Mouse (Mus musculus) hindbrain, embryonic 15.5 days (tissue): ENCODE results near the gene Erg. TPM values are rescaled to one million over a fixed set of nuclear protein-coding genes. Genes with fewer than 3 reads are reported as not detected.

Experiments used
- ATAC-seq: fragments of 200-750 bp; cut with Nextera tagmentation; 2 replicates; pipeline ENCODE4 v1.8.0; 2017; ENCODE audit warnings: low read depth, moderate number of reproducible peaks, moderate TSS enrichment; ENCODE audit not compliant: low FRiP score
- H3K27ac ChIP-seq: fragments of 300-500 bp; sonication (generic); replicated peaks from 2 replicates; pipeline ENCODE4 v1.5.1; 2015; ENCODE audit warnings: mild to moderate bottlenecking, inconsistent platforms
- H3K27me3 ChIP-seq: fragments of 300-500 bp; sonication (generic); 2 replicates; pipeline ENCODE4 v1.6.1; 2015; ENCODE audit warnings: control low read depth, inconsistent platforms
- H3K36me3 ChIP-seq: fragments of 300-500 bp; sonication (generic); 2 replicates; pipeline ENCODE4 v1.6.1; 2015; ENCODE audit warnings: control low read depth, inconsistent platforms
- H3K4me1 ChIP-seq: fragments of 300-500 bp; sonication (generic); replicated peaks from 2 replicates; pipeline ENCODE4 v1.6.1; 2015; ENCODE audit warnings: control low read depth, inconsistent platforms
- H3K4me2 ChIP-seq: fragments of 300-500 bp; sonication (generic); 2 replicates; pipeline ENCODE4 v1.6.1; 2015; ENCODE audit warnings: moderate library complexity, mild to moderate bottlenecking, inconsistent platforms
- H3K4me3 ChIP-seq: fragments of 300-500 bp; sonication (generic); 2 replicates; pipeline ENCODE4 v1.5.1; 2015; ENCODE audit warnings: mild to moderate bottlenecking, inconsistent platforms
- H3K9ac ChIP-seq: fragments of 300-500 bp; sonication (generic); 2 replicates; pipeline ENCODE4 v1.6.1; 2015; ENCODE audit warnings: inconsistent platforms
- H3K9me3 ChIP-seq: fragments of 300-500 bp; sonication (generic); 2 replicates; pipeline ENCODE4 v1.6.1; 2016; ENCODE audit warnings: control low read depth, inconsistent platforms
- WGBS: fragments of 180-500 bp; shearing (Covaris S2); methylation state at CpG from one replicate; pipeline ENCODE4 v1.1.7; 2015; 5-methylcytosine and 5-hydroxymethylcytosine counted together
- polyA plus RNA-seq: library from polyadenylated mRNA; unstranded; fragments of >200 nt; fragmentation: Nextera tagmentation; extraction: Ambion mirVana; gene quantifications from 2 replicates; pipeline ENCODE4 v1.2.1, GENCODE M21; 2015

Gene Erg
- polyA plus RNA-seq, 1 experiment from 2014 or later = 2.6 TPM

- Histone ChIP-seq H3K36me3 (no peaks in the 10 kb centered on the region), H3K27ac (no peak overlapping the region), H3K4me2 (no peak overlapping the region), H3K27me3 (no peaks in the 10 kb centered on the region), H3K4me3 (no peak overlapping the region), H3K9me3 (no peaks in the 10 kb centered on the region), H3K9ac (no peak overlapping the region), H3K4me1 (peaks cover 12% of the 10 kb centered on the region)
- no peak for ATAC-seq
- 88% methylated on average over 9 of the region's 9 CpGs for WGBS
Observed at GRCm38 (mm10) chr16:95372960-95373359, 213.4 kb downstream of the Erg start.

GRCm38 (mm10) chr16:95371713-95372112 is 214.7 kb downstream of the Erg start:
- ATAC-seq = no peak
- Histone ChIP-seq H3K4me3 (no peak overlapping the region), H3K27ac (no peak overlapping the region), H3K4me1 (peaks cover 15% of the 10 kb centered on the region), H3K4me2 (no peak overlapping the region), H3K27me3 (no peaks in the 10 kb centered on the region), H3K9ac (no peak overlapping the region), H3K9me3 (no peaks in the 10 kb centered on the region), H3K36me3 (no peaks in the 10 kb centered on the region)
- WGBS = 68% methylated on average over 4 of the region's 4 CpGs

- no peak for ATAC-seq
- Histone ChIP-seq H3K27ac (no peak overlapping the region), H3K36me3 (no peaks in the 10 kb centered on the region), H3K4me2 (no peak overlapping the region), H3K4me3 (no peak overlapping the region), H3K27me3 (no peaks in the 10 kb centered on the region), H3K4me1 (0 out of 2 replicates have a peak, but pooled peaks cover 5% of the 10 kb centered on the region), H3K9ac (no peak overlapping the region), H3K9me3 (no peaks in the 10 kb centered on the region)
- WGBS = 64% methylated on average over 19 of the region's 19 CpGs
Observed at GRCm38 (mm10) chr16:95366989-95367765, 219.2 kb downstream of the Erg start.

- Histone ChIP-seq H3K27ac (no peak overlapping the region), H3K4me1 (0 out of 2 replicates have a peak, but pooled peaks cover 5% of the 10 kb centered on the region), H3K9ac (no peak overlapping the region), H3K36me3 (no peaks in the 10 kb centered on the region), H3K9me3 (no peaks in the 10 kb centered on the region), H3K4me3 (no peak overlapping the region), H3K27me3 (no peaks in the 10 kb centered on the region), H3K4me2 (no peak overlapping the region)
- WGBS = 92% methylated on average over 5 of the region's 5 CpGs
- no peak for ATAC-seq
Observed at GRCm38 (mm10) chr16:95365214-95365613, 221.2 kb downstream of the Erg start.

GRCm38 (mm10) chr16:95363632-95364465 is 222.5 kb downstream of the Erg start:
- Histone ChIP-seq H3K36me3 (no peaks in the 10 kb centered on the region), H3K9ac (no peak overlapping the region), H3K27me3 (no peaks in the 10 kb centered on the region), H3K27ac (no peak overlapping the region), H3K9me3 (no peaks in the 10 kb centered on the region), H3K4me2 (no peak overlapping the region), H3K4me1 (0 out of 2 replicates have a peak, but pooled peaks cover 5% of the 10 kb centered on the region), H3K4me3 (no peak overlapping the region)
- no peak for ATAC-seq
- WGBS = 71% methylated on average over 18 of the region's 18 CpGs

GRCm38 (mm10) chr16:95361950-95362349 is 224.4 kb downstream of the Erg start:
- Histone ChIP-seq H3K27me3 (no peaks in the 10 kb centered on the region), H3K4me2 (no peak overlapping the region), H3K9ac (no peak overlapping the region), H3K36me3 (no peaks in the 10 kb centered on the region), H3K9me3 (no peaks in the 10 kb centered on the region), H3K4me1 (0 out of 2 replicates have a peak, but pooled peaks cover under 1% of the 10 kb centered on the region), H3K27ac (no peak overlapping the region), H3K4me3 (no peak overlapping the region)
- ATAC-seq = no peak
- WGBS = 90% methylated on average over 7 of the region's 7 CpGs

GRCm38 (mm10) chr16:95360940-95361489 is 225.4 kb downstream of the Erg start:
- ATAC-seq = no peak
- H3K27me3 ChIP-seq = no peaks in the 10 kb centered on the region
- WGBS = 96% methylated on average over 18 of the region's 18 CpGs

GRCm38 (mm10) chr16:95360214-95360850 is 226.1 kb downstream of the Erg start:
- no peak overlapping the region for H3K9ac ChIP-seq
- no peak for ATAC-seq
- H3K36me3 ChIP-seq = no peaks in the 10 kb centered on the region
- no peak overlapping the region for H3K4me2 ChIP-seq
- H3K9me3 ChIP-seq = no peaks in the 10 kb centered on the region
- 87% methylated on average over 8 of the region's 8 CpGs for WGBS
- no peaks in the 10 kb centered on the region for H3K4me1 ChIP-seq
- H3K27ac ChIP-seq = no peak overlapping the region
- H3K27me3 ChIP-seq = no peaks in the 10 kb centered on the region
- no peak overlapping the region for H3K4me3 ChIP-seq

More at GRCm38 (mm10) chr16:95360940-95361489, 225.4 kb downstream of the Erg start:
- Histone ChIP-seq H3K4me1 (no peaks in the 10 kb centered on the region), H3K4me2 (no peak overlapping the region), H3K9ac (no peak overlapping the region), H3K4me3 (no peak overlapping the region), H3K27ac (no peak overlapping the region), H3K36me3 (no peaks in the 10 kb centered on the region), H3K9me3 (no peaks in the 10 kb centered on the region)

GRCm38 (mm10) chr16:95356962-95357955 is 229.1 kb downstream of the Erg start:
- ATAC-seq = 0 out of 2 replicates have a peak, but pooled peaks have one; percentile 45
- Histone ChIP-seq H3K4me3 (no peak overlapping the region), H3K9ac (no peak overlapping the region), H3K9me3 (no peaks in the 10 kb centered on the region), H3K27me3 (no peaks in the 10 kb centered on the region), H3K36me3 (no peaks in the 10 kb centered on the region), H3K4me1 (no peaks in the 10 kb centered on the region), H3K4me2 (no peak overlapping the region), H3K27ac (no peak overlapping the region)
- 79% methylated on average over 12 of the region's 12 CpGs for WGBS

GRCm38 (mm10) chr16:95353838-95354237 is 232.6 kb downstream of the Erg start:
- WGBS = 74% methylated on average over 8 of the region's 8 CpGs
- H3K27me3 ChIP-seq = no peaks in the 10 kb centered on the region
- H3K27ac ChIP-seq = no peak overlapping the region
- H3K9ac ChIP-seq = no peak overlapping the region
- no peaks in the 10 kb centered on the region for H3K36me3 ChIP-seq
- ATAC-seq = no peak
- H3K4me1 ChIP-seq = no peaks in the 10 kb centered on the region
- H3K4me3 ChIP-seq = no peak overlapping the region
- H3K9me3 ChIP-seq = no peaks in the 10 kb centered on the region
- H3K4me2 ChIP-seq = no peak overlapping the region

- Histone ChIP-seq H3K4me3 (no peak overlapping the region), H3K36me3 (no peaks in the 10 kb centered on the region), H3K27me3 (no peaks in the 10 kb centered on the region), H3K4me2 (no peak overlapping the region), H3K9me3 (no peaks in the 10 kb centered on the region), H3K9ac (no peak overlapping the region), H3K4me1 (no peaks in the 10 kb centered on the region), H3K27ac (no peak overlapping the region)
- ATAC-seq = no peak
- WGBS = 72% methylated on average over 8 of the region's 8 CpGs
Observed at GRCm38 (mm10) chr16:95352266-95352665, 234.1 kb downstream of the Erg start.
